Mouse (Mus musculus) right cerebral cortex, adult 2 months (tissue): ENCODE results near the gene Prodh2.
A peak's percentile ranks its signal among the peaks of the same experiment; 100 is the strongest.
"Not testable (repeated sequence)": the region's sequence is repeated elsewhere in the genome, so short reads cannot be mapped to it uniquely, and the experiment has no call there.

Source experiments
- DNase-seq, 2 experiments: peaks; one replicate each; pipeline ENCODE4 v3.0.0; 2021 to 2022; ENCODE audit warnings: low spot score in 2 of 2

Gene Prodh2

DNA sequence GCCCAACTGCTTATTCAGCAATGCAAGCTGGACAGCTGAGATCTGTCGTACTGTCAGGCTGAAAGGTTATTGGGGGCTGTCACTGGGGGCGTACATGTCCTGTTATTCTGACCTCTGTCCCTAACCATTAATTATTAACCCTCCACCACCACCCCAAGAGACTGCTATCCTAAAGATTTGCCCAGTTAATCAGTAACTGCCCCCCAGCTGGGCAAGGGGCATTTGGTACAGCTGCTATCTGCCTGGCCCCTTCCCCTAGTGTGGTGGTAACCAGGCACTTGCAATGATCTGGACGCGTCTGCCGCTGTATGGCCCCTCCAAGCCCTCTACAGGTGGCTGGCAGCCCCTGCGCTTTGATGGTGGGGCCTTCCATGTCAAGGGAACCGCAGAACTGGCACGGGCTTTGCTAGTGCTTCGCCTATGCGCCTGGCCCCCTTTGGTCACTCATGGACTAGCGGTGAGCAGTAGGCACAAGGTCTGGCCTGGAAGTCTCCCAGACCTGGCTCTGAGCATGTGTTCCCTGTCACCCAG is at the start of gene Prodh2:
TSS of gene Prodh2 (plus strand) at position 222 of the 531 bp plus-strand sequence.
- no peak for DNase-seq

GRCm38 (mm10) chr7:30443696-30444095 is 49.7 kb upstream of the Prodh2 start:
- DNase-seq: no peak

- DNase-seq: peak; percentile 71 to 79
Observed at GRCm38 (mm10) chr7:30444154-30444970, 49.1 kb upstream of the Prodh2 start.

DNA sequence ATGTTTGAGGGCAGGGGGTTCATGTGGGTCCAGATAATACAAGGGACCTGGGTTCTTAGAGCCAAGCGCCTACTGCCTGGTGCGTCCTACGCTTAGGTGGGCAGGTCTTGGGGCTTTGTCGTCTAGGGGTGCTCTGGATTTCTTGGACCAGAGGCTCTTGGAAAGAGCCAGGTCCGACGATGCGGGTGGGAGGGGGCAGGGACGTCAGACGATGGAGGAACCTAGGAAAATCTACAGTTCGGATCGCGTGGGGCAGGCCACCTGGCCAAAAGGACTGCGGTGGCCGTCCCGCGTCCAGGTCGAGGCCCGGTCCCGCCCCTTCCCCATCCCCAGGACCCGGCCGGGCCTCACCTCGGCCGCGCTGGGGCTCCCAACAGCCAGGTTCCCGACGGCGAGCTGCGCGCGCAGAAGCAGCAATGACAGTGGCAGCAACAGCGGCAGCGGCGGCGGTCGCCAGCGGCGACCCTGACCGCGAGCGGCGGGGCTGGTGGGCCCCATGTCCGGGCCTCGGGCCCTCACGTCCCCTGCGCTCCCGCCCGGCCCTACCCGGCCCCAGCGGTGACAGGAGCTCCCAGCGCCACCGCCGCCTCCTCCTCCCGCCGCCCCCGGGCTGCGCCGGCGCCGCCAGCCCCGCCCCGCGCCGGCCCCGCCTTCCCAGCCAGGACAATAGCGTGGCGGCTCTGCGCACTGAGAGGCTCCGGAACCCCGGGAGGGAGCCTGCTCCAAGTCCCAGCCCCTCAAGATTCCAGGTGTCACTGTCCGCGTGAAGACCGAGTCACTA is 48.3 kb upstream of the Prodh2 start, which contains the start of gene Aplp1:
TSS of gene Aplp1 (minus strand) at position 565 of the 781 bp plus-strand sequence.
- peak; percentile 78 to 80 for DNase-seq

- no peak for DNase-seq
Observed at GRCm38 (mm10) chr7:30450241-30450640, 43.2 kb upstream of the Prodh2 start.

DNA sequence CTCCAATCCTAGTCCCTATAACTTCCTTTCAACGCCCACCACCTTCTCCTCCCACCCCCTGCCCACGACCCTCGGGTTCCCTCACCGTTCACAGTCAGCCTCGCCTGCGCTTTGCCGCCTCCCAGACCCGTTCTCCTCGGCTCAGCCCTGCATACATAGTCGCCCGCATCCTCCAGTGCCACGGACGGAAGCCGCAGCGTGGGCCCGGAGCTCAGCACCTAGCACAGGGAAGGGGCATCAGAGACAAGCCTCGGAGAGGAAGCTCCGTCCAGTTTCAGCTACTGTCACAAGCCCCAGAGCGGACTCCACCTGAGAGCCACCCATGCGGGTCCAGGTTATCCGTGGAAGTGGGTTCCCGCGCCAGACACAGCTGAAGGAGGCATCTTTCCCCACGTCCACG is 40.1 kb upstream of the Prodh2 start:
- DNase-seq: no peak

DNA sequence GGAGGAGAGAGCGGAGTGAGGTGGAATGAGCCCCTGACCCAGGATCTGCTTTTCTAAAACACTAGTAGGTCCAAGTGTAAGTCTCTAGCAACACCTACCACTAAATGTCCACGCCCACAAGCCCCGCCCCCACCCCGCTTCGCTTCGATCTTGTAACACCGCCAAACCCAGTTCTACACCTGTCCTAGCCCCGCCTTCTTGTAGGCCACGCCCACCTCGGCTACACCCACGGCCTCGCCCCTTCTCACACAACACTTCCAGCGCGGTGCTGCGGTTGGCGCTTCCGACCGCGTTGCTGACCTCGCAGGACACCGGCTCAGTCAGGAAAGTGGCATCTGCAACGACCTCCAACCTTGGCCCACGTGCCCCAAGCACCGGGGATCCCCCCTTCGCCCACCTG is 39.7 kb upstream of the Prodh2 start:
- DNase-seq: no peak

DNA sequence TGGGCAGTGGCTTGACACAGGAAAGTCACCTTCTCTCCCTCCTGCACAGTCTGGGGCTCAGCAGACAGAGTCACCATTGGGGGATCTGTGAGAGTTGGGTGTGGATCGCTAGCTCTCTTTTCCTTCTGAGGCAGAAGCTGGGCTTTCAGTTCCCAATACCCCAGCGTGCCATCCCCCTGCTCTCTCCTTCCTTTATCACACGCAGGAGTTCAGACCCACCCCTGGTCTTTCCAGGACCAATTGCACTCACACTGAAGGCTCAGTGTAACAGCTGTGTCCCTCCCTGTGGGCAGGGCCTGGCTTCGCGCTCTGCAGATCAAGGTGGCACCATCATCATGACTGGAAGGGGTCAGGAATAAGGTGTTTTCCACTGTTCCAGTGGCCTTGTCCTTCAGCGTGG is 39.2 kb upstream of the Prodh2 start:
- no peak for DNase-seq

- DNase-seq: no peak
Observed at GRCm38 (mm10) chr7:30456487-30456886, 36.9 kb upstream of the Prodh2 start.

DNA sequence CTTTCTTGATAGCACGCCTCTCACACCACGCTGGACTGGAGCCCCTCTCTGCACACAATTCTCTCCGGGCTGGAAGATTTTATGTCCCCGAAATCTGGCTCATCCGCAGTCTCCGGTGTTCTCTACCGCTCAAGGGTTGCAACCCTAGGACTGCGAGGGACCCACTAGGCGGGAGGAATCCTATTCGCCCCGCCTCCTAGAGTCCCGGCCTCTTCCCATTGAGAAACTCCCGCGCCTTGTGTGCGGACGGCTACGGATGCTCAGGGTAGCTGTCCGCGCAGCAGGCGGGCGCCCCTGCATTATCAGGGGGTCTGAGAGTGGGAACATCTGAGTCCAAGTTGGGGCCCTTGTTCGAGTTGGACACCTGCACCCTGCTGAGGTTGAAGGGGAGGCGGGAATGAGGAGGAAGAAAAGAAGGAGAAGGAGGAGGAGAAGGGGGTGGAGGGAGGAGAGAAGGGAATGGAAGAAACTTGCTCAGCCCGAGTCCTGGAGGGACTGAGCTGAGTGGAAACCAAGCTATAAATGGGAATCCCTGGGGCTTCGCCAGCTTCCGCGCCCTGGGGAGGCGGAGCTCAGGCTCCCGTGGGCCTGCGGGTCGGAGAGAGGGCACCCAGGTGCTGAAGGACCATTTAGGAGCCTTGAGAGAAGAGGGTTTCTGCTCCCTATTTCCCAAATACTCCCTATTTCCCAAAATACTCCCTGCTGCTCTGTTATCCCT is 36.4 kb upstream of the Prodh2 start:
- peak in 1 of 2 experiments; percentile 41 for DNase-seq

- peak; percentile 57 to 70 for DNase-seq
Observed at GRCm38 (mm10) chr7:30457629-30458330, 35.6 kb upstream of the Prodh2 start, which contains the start of the genes Kirrel2 and Nphs1. TSS of gene Kirrel2 (minus strand) at chr7:30457690. TSS of gene Nphs1 (plus strand) at chr7:30458315.

GRCm38 (mm10) chr7:30459484-30459883 is 33.9 kb upstream of the Prodh2 start:
- no peak for DNase-seq

- DNase-seq: no peak
Observed at GRCm38 (mm10) chr7:30463568-30463967, 29.9 kb upstream of the Prodh2 start.

GRCm38 (mm10) chr7:30463996-30464395 is 29.4 kb upstream of the Prodh2 start:
- DNase-seq: no peak

- no peak for DNase-seq
Observed at GRCm38 (mm10) chr7:30464816-30465300, 28.6 kb upstream of the Prodh2 start.

DNA sequence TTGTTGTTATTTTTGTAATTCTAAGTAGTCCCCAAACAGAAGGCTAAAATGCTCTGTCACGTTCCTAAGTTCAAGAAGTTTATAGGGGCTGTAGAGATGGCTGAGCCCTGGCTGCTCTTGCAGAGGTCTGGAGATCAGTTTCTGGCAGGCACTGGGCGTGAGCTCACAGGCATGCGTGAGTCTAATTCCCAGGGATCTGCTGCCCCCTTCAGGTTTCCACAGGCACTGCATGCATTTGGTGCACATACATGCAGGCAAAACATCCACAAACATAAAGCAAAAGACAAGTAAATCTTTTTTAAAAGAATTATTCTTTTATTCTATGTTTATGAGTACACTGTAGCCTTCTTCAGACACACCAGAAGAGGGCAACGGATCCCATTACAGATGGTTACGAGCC is 21.0 kb upstream of the Prodh2 start:
- no peak for DNase-seq

GRCm38 (mm10) chr7:30474999-30475398 is 18.4 kb upstream of the Prodh2 start:
- DNase-seq: no peak

- not testable (repeated sequence) for DNase-seq
Observed at GRCm38 (mm10) chr7:30476136-30476535, 17.3 kb upstream of the Prodh2 start.

DNA sequence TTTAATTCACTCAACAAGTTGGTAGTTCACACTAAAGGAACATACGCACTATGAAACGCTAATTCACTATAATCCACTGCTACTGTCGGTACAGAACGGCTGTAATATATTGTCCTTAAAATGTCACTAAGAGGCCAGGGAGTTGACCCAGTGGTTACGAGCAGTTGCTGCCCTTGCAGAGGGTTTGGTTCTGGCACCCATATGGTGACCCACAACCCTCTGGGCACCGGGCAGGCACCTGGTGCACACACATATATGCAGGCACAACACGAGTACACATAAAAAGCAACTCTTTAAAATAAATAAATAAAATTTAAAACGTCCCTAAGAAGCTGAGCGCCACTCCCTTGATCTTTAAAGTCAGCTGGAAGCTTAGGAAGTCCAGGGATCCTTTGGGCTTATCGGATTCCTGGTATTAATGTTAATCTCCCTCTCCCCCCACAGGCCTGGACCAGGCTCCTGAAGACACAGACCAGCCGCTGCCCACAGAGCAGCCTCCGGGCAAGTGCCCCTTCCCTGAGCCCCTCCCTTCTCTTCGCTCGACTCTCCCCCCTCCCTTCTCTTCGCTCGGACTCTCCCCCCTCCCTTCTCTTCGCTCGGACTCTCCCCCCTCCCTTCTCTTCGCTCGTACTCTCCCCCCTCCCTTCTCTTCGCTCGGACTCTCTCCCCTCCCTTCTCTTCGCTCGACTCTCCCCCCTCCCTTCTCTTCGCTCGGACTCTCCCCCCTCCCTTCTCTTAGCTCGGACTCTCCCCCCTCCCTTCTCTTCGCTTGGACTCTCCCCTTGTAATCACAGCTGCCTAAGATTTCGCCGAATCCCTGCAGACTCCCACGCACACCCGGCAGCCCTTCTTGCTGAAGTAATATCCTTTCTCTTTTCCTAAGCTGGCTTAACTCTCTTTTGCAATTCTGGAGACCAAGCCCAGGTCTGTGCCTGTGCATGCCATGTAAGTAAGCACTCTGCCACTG is 15.7 kb upstream of the Prodh2 start:
- DNase-seq: peak; percentile 60 to 76

DNA sequence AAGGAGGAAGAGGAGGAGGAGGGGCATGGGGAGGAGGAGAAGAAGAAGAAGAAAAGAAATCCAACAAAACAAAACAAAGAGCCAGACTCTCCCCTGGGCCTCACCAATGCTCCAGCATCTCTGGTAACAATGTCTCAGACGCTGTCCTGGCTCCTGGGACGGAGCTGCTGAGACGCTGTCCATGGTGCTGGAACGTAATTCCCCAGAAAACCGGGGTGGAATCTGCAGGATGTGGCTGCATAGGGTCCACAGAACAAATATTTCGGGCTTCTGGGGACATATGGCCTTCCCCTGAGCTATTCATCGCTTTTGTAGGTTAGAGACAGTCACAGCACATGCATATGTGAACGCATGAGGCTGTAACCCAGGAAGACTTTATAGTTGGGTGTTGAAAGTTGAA is 9.2 kb upstream of the Prodh2 start:
- no peak for DNase-seq
